Mouse (Mus musculus) neutrophil, adult 59 days (primary cell): ENCODE data around the gene C1s1. TPM values are rescaled to one million over a fixed set of nuclear protein-coding genes. Genes with fewer than 3 reads are reported as not detected.

ENCODE experiments used
- total RNA-seq, 2 experiments: library from RNA; stranded (reverse); gene quantifications; 1 replicate in 1 of 2; 2 replicates in 1 of 2; pipeline ENCODE4 v1.2.4; 2023

Gene C1s1
- not detected for total RNA-seq

GRCm38 (mm10) chr6:124542284-124542683 lies at the start of gene C1s1:
TSS of gene C1s1 (minus strand) at chr6:124542359.

GRCm38 (mm10) chr6:124570026-124570425 lies 27.9 kb upstream of the C1s1 start, which contains the start of gene C1rb:
TSS of gene C1rb (plus strand) at chr6:124570294.

DNA sequence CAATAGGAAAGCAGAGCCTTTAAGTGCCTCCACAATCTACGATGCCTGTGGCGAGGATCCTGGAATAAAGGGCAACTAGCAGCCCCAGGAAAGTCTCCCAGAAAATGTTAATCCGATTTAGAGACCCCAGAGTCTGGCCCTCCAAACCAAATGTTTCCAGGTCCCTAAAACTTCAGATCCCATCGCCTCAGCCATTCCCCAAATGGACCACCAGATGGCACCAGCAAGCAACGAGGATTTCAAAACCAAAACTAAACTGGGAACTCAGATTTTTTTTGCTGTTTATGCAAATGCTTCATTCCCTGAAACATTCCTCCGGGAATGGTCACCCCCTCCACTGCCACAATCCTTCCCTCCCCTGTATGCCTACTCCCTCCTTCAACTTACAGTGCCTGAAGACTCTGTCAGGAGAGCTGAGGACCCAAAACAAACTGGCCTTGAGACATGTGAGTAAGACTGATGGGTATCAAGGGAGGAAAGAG lies 29.8 kb downstream of the C1s1 start, which contains the start of gene C1ra:
TSS of gene C1ra (plus strand) at position 51 of the 482 bp plus-strand sequence.

GRCm38 (mm10) chr6:124492842-124493561 lies 49.2 kb downstream of the C1s1 start, which contains the start of gene C1rl:
TSS of gene C1rl (plus strand) at chr6:124493113.

Other genes starting within 250 kb of the C1s1 start
- 1 to 10 TPM; 4.4 to 5.0 TPM for gene Cd163, start 237.7 kb downstream of the C1s1 start, total RNA-seq
- gene Pex5, start 127.3 kb downstream of the C1s1 start, total RNA-seq = 10 to 100 TPM; 46.9 to 47.6 TPM
- gene Clstn3, start 77.6 kb downstream of the C1s1 start, total RNA-seq = 1 to 10 TPM; 4.2 to 4.7 TPM
- gene C1rl, start 49.2 kb downstream of the C1s1 start, total RNA-seq = 10 to 100 TPM; 44.4 to 46.8 TPM
- gene C1ra, start 30.0 kb downstream of the C1s1 start, total RNA-seq = 1 to 10 TPM; 5.3 TPM
- under 1 TPM; 0.71 to 0.80 TPM for gene C1rb, start 27.9 kb upstream of the C1s1 start, total RNA-seq
- gene C1s2, start 93.7 kb upstream of the C1s1 start, total RNA-seq = not detected
- gene Lpcat3, start 120.7 kb upstream of the C1s1 start, total RNA-seq = 10 to 100 TPM; 39.7 to 48.9 TPM
- 10 to 100 TPM; 49.4 to 59.1 TPM for gene Emg1, start 169.8 kb upstream of the C1s1 start, total RNA-seq
- 100 to 1,000 TPM; 104 to 117 TPM for gene Phb2, start 170.0 kb upstream of the C1s1 start, total RNA-seq
- 100 to 1,000 TPM; 415 to 423 TPM for gene Ptpn6, start 196.4 kb upstream of the C1s1 start, total RNA-seq
- 100 to 1,000 TPM; 118 to 130 TPM for gene Grcc10, start 199.0 kb upstream of the C1s1 start, total RNA-seq
- not detected for gene Gm45234, start 213.7 kb upstream of the C1s1 start, total RNA-seq
- 10 to 100 TPM; 28.0 to 34.6 TPM for gene Atn1, start 214.2 kb upstream of the C1s1 start, total RNA-seq
- not detected for gene Eno2, start 227.3 kb upstream of the C1s1 start, total RNA-seq
- not detected for gene Lrrc23, start 237.4 kb upstream of the C1s1 start, total RNA-seq